Mouse (Mus musculus) urinary bladder, postnatal 36 days (tissue): ENCODE measurements around the gene Vmn2r124.
"Not testable (repeated sequence)": the region's sequence is repeated elsewhere in the genome, so short reads cannot be mapped to it uniquely, and the experiment has no call there.

Experiments used
- DNase-seq, 2 experiments: peaks; one replicate each; pipeline ENCODE4 v3.0.0; 2022; ENCODE audit warnings: low spot score in 2 of 2, mixed read lengths in 1 of 2

Gene Vmn2r124

GRCm38 (mm10) chr17:18049124-18049523 is at the start of gene Vmn2r124:
Gene Vmn2r124 (plus strand): TSS chr17:18049424.
- DNase-seq, result no peak

- no peak for DNase-seq
Observed at GRCm38 (mm10) chr17:18004752-18005151, 44.5 kb upstream of the Vmn2r124 start.

- no peak for DNase-seq
Observed at GRCm38 (mm10) chr17:18021433-18021832, 27.8 kb upstream of the Vmn2r124 start, which contains the start of gene Fpr-rs4. Gene Fpr-rs4 (plus strand): TSS chr17:18021733.

- not testable (repeated sequence) for DNase-seq
Observed at GRCm38 (mm10) chr17:18084716-18085115, 35.5 kb downstream of the Vmn2r124 start, which contains the start of gene Vmn2r91. Gene Vmn2r91 (plus strand): TSS chr17:18085016.

DNA sequence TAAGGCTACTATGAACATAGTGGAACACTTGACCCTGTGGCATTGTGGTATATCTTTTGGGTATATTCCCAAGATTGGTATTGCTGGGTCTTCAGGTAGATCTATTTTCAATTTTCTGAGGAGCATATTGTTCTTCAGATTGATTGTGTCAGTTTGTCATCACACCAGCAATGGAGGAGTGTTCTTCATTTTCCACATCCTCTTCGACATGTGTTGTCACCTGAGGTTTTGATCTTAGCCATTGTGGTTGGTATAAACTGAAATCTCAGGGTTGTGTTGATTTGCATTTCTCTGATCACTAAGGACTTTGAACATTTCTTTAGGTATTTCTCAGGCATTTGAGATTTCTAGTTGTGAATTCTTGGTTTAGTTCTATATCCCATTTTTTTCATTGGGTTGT is 46.4 kb downstream of the Vmn2r124 start:
- DNase-seq, result not testable (repeated sequence)

DNA sequence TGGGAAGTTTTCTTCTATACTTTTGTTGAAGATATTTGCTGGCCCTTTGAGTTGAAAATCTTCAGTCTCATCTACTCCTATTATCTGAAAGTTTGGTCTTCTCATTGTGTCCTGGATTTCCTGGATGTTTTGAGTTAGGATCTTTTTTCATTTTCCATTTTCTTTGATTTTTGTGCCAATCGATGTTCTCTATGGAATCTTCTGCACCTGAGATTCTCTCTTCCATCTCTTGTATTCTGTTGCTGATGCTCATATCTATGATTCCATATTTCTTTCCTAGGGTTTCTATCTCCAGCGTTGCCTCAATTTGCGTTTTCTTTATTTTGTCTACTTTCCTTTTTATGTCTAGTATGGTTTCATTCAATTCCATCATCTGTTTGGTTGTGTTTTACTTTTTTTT is 53.0 kb downstream of the Vmn2r124 start:
- not testable (repeated sequence) for DNase-seq
